Mouse (Mus musculus): Measurements from ENCODE around the gene Polr3a.
"Not testable (repeated sequence)": the region's sequence is repeated elsewhere in the genome, so short reads cannot be mapped to it uniquely, and the experiment has no call there.

The Polr3a gene

DNA sequence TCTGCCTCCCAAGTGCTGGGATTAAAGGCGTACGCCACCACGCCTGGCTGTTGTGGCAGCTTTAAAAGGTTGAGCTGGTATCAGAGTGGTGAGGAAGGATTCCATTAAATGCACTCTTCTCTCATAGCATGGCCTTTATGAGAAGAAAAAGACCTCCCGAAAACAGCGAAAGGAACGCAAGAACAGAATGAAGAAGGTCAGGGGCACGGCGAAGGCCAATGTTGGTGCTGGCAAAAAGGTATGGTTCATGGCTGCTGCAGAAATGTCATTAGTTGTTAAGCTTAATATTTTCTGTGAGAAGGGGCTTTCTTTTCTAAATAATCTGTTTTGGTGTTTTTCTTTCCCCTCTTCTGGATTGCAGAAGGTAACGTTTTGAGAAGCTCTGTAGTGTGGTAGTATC is 6.4 kb upstream of the Polr3a start:
- no peak for DNase-seq (ENCODE audit: low read depth in 2 of 2, low spot score in 2 of 2)

DNA sequence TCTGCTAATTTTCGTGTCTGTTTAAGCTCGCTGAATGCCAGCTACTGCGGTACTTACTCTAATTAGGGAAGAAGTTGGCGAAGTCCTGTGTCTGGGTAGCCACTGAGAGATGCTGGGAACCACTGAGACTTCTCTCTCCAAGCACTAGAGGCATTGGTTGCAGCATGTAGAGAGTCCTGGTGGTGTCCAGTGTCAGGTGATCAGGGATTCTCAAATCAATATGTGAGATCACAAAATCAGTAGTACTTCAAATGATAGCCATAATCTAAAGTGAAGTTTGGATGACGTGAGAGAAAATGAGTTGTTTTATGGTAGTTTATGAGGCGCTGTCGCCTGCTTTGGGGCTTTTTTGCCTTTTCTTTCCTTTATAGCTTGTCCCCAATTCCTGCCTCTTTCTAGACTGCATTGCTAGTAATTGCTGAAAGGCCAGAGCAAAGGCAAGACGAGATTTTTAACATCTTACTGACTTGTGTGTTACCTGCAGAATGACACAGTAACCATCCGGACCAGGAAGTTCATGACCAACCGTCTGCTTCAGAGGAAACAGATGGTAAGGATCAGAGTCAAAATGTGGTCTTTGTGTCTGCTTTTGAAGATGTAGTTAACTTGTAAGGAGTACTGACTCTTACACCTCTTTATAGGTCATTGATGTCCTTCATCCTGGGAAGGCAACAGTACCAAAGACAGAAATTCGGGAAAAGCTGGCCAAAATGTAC is 4.6 kb upstream of the Polr3a start:
- DNase-seq (ENCODE audit: low read depth in 2 of 2, low spot score in 2 of 2) = no peak

DNA sequence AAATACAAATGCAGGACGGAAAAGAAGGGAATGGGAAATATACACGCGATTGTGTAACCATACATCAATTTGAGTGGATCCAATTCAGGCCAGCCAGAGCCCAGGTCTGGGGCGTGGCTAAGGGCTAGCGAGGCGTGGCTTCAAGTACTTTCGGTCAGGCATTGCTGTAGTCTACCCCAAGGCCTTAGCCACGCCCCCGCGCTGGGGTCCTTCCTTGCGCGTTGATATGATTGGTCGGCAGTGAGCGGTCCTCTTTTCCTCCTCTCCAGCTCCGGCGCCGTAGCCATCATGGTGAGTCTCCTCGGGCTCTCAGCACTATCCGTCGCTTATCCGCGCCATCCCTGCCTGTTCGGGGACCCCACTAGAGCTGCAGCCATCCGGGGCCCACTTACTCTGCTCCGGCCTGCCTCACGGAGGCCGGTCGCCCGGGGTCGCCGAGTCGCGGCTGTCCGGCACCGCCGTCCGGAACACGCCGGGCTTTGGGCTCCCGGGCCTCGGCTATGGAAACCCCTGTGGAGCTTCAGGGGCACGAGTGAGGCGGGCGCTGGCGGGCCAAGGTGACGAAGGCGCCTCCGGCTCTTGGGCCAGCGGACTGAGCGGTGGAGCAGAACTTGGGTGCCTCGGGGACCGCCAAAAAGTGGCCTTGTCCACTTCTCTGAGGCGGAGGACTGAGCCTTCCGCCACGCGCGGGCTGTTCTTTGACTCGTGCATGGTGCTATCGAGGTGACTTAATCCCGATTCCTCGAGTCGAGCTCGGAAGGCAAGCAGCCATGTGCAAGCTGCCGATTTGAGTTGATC is 3.8 kb upstream of the Polr3a start:
- DNase-seq (ENCODE audit: low read depth in 2 of 2, low spot score in 2 of 2) = peak; percentile 95

DNA sequence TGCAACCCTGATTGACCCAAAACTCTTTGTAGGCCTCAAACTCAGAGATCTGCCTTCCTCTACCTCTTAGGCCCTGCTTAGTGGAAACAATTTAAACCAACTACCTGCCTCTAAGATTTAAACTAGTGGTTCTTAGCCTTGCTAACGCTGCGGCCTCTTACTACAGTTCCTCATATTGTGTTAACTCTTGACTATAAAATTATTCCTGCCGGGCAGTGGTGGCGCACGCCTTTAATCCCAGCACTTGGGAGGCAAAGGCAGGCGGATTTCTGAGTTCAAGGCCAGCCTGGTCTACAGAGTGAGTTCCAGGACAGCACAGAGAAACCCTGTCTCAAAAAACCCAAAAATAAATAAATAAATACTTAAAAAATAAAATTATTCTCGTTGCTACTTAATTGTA is 2.9 kb upstream of the Polr3a start:
- not testable (repeated sequence) for DNase-seq (ENCODE audit: low read depth in 2 of 2, low spot score in 2 of 2)

DNA sequence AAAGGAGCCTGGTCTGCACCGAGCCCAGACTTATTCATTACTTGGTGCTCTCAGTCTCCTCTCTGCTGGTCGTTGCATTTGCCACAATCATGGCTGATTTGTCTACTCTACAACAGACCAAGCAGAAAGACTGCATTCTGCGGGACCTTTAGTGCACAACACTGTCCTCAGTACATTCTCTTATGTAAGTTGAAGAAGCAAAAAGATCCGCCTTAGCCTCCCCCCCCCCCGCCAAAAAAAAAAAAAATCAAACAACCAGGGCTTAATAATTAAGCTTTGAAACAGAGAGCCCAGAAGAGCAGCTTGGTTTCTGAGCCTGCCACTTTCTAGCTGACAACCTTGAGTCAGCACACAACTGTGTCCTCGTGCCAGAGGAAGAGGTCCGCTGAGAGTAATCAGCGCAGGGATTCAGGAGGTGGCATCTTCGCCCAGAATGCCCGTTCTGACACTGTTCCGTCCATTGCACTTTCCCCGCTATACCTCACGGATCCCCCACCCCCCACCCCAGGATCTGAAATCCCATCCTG is 554 bp downstream of the Polr3a start:
- DNase-seq (ENCODE audit: low read depth in 2 of 2, low spot score in 2 of 2) = no peak

DNA sequence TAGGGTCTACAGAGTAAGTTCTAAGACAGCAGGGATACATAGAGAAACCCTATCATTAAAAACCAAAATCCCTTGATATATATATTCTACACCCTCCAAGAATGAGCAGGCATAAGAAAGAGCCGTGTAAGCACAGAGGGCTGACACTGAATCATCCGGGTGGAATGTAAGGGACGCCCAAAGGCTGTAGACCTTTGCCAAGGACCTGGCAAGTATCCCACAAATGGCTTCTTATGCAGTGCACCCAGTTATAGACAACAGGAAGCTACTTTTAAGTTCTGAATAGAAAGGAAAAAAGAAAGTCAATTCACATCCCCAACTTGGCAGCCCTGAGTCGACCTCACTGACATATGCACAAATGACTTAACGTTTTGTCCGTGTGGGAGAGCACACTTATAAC is 18.1 kb downstream of the Polr3a start:
- DNase-seq (ENCODE audit: low read depth in 2 of 2, low spot score in 2 of 2) = no peak

DNA sequence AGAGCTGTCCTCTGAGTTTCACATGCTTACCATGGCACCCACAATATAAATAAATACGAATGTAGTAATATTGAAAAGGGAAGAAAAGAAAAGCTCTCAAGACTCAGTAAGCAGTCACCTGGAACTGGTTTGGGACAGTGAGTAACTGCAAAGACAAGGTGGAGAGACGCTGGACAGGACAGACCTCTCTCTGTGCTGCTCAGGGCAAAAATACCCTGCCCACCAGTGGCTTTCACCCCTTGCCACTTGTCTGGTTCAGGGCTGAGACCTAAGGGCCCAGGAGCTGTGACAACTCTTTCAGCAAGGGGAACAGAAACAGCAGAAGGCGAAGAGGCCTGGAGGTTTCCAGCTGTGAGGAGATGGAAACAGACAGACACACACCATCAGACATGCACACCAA is 28.7 kb downstream of the Polr3a start:
- DNase-seq (ENCODE audit: low read depth in 2 of 2, low spot score in 2 of 2) = no peak

DNA sequence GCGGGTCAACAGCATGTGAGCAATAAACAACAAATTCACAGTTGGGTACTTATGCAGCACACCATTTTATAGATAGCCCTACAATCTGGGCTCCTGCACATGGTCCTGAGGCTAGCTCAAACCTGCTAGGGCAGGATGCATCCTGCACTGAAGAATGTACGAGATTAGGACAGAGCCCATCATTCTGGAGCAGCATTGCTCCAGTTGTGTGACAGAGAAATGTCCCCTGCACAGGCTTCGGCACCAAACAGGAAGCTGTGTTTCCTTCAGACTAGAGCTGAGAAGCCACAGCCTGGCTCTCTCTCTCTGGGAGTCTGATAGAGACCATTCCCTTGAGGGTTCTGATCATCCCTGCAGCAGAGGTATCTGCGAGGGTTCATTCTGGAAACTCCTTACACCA is 43.3 kb downstream of the Polr3a start:
- DNase-seq (ENCODE audit: low read depth in 2 of 2, low spot score in 2 of 2) = not testable (repeated sequence)
